Mouse (Mus musculus) left cerebral cortex, adult 2 months (tissue): ENCODE measurements around the gene Mageb18. TPM values are rescaled to one million over a fixed set of nuclear protein-coding genes. Genes with fewer than 3 reads are reported as not detected.
"Not testable (repeated sequence)": the region's sequence is repeated elsewhere in the genome, so short reads cannot be mapped to it uniquely, and the experiment has no call there.

ENCODE experiments used
- DNase-seq, 2 experiments: peaks; one replicate each; pipeline ENCODE4 v3.0.0; 2021 to 2022; ENCODE audit warnings: low spot score in 2 of 2, mixed read lengths in 1 of 2; ENCODE audit errors: extremely low spot score in 1 of 2
- H3K27ac ChIP-seq: fragments of 200-600 bp; 2 replicates; pipeline ENCODE4 v1.8.1; 2022
- H3K4me3 ChIP-seq: fragments of 200-600 bp; 2 replicates; pipeline ENCODE4 v1.8.1; 2022
- CTCF ChIP-seq: fragments of 200-600 bp; IDR thresholded peaks from 2 replicates; pipeline ENCODE4 v1.8.1; 2022; ENCODE audit warnings: antibody characterized with exemption, mild to moderate bottlenecking, moderate library complexity
- intact Hi-C: fragments of 180-260 bp; cut with DNase I; formaldehyde crosslinking; loops from one replicate; pipeline ENCODE4 v1.15.1; 2025
- long read RNA-seq, 2 experiments: library from polyadenylated mRNA; stranded (forward); transcript quantifications; one replicate each; pipeline ENCODE4 v2.0.0; 2021; ENCODE audit warnings: borderline mapping rate in 2 of 2
- total RNA-seq, 2 experiments: library from RNA; stranded (reverse); gene quantifications; 2 replicates each; pipeline ENCODE4 v1.2.3; 2021

The Mageb18 gene
- not detected for total RNA-seq
- long read RNA-seq, experiment 1, partial matches to known transcripts, result 0 of 1 reads
- long read RNA-seq, experiment 1, other reads (novel, unspliced or antisense), result 1 of 1 reads
- long read RNA-seq, experiment 2, result 0 reads

GRCm38 (mm10) chrX:92599472-92599871 is at the start of gene Mageb18:
Mageb18 (minus strand) TSS chrX:92599572.
- intact Hi-C loops, result loop anchor here (10.0 kb wide), 1 partner anchor 255 kb away; no protein-coding TSS in a partner anchor
- DNase-seq, result no peak
- TF ChIP-seq CTCF, result no peak
- no peak within 1 kb of the TSS for H3K27ac ChIP-seq
- H3K4me3 ChIP-seq, result no peak within 1 kb of the TSS

- Histone ChIP-seq H3K4me3 (no peak overlapping the region), H3K27ac (no peak overlapping the region)
- intact Hi-C loops, result no loop called here
- no peak for TF ChIP-seq CTCF
- no peak for DNase-seq
Measured at GRCm38 (mm10) chrX:92612788-92613187, 13.4 kb upstream of the Mageb18 start.

GRCm38 (mm10) chrX:92610466-92610865 is 11.1 kb upstream of the Mageb18 start:
- no peak for DNase-seq
- Histone ChIP-seq H3K27ac (no peak overlapping the region), H3K4me3 (no peak overlapping the region)
- TF ChIP-seq CTCF, result no peak
- intact Hi-C loops, result no loop called here

GRCm38 (mm10) chrX:92597324-92597723 is 2.0 kb downstream of the Mageb18 start:
- peak; percentile 8 to 12 for DNase-seq
- no peak overlapping the region for H3K4me3 ChIP-seq
- peak; percentile 63 for TF ChIP-seq CTCF
- intact Hi-C loops, result loop anchor here (10.0 kb wide), 1 partner anchor 253 kb away; no protein-coding TSS in a partner anchor
- H3K27ac ChIP-seq, result no peak overlapping the region

GRCm38 (mm10) chrX:92527826-92528225 is 71.5 kb downstream of the Mageb18 start:
- H3K4me3 ChIP-seq, result no peak overlapping the region
- intact Hi-C loops, result no loop called here
- no peak for DNase-seq
- TF ChIP-seq CTCF, result no peak
- H3K27ac ChIP-seq, result no peak overlapping the region

GRCm38 (mm10) chrX:92498254-92498653 is 101.1 kb downstream of the Mageb18 start:
- Histone ChIP-seq H3K4me3 (no peak overlapping the region), H3K27ac (no peak overlapping the region)
- DNase-seq, result no peak
- TF ChIP-seq CTCF, result no peak
- intact Hi-C loops, result no loop called here

- DNase-seq, H3K4me3 ChIP-seq, intact Hi-C loops, H3K27ac ChIP-seq: not testable (repeated sequence)
Measured at GRCm38 (mm10) chrX:92489649-92490048, 109.7 kb downstream of the Mageb18 start, which contains the start of gene Gm5941. Gm5941 (plus strand) TSS chrX:92489949.

GRCm38 (mm10) chrX:92464773-92465172 is 134.6 kb downstream of the Mageb18 start:
- no peak for DNase-seq
- Histone ChIP-seq H3K4me3 (no peak overlapping the region), H3K27ac (no peak overlapping the region)
- intact Hi-C loops, result no loop called here
- no peak for TF ChIP-seq CTCF

- peak; percentile 46 for TF ChIP-seq CTCF
- no peak for DNase-seq
- intact Hi-C loops, result no loop called here
Measured at GRCm38 (mm10) chrX:92460496-92460895, 138.9 kb downstream of the Mageb18 start.

GRCm38 (mm10) chrX:92387384-92387783 is 212.0 kb downstream of the Mageb18 start:
- intact Hi-C loops, result no loop called here
- TF ChIP-seq CTCF, result no peak
- no peak for DNase-seq
- Histone ChIP-seq H3K27ac (no peak overlapping the region), H3K4me3 (no peak overlapping the region)

More at GRCm38 (mm10) chrX:92460496-92460895, 138.9 kb downstream of the Mageb18 start:
- Histone ChIP-seq H3K27ac (no peak overlapping the region), H3K4me3 (no peak overlapping the region)

- no peak overlapping the region for H3K27ac ChIP-seq
- TF ChIP-seq CTCF, result peak; percentile 73
- H3K4me3 ChIP-seq, result no peak overlapping the region
- intact Hi-C loops, result loop anchor here (10.0 kb wide), 1 partner anchor 252 kb away; the partner anchor contains the start of gene Mageb18
- peak; percentile 6 to 25 for DNase-seq
Measured at GRCm38 (mm10) chrX:92342924-92343323, 256.4 kb downstream of the Mageb18 start.

- Histone ChIP-seq H3K4me3 (no peak overlapping the region), H3K27ac (no peak overlapping the region)
- DNase-seq, result no peak
- no peak for TF ChIP-seq CTCF
- intact Hi-C loops, result loop anchor here (10.0 kb wide), 1 partner anchor 254 kb away; the partner anchor contains the start of gene Mageb18
Measured at GRCm38 (mm10) chrX:92340906-92341305, 258.5 kb downstream of the Mageb18 start.

GRCm38 (mm10) chrX:92339551-92339950 is 259.8 kb downstream of the Mageb18 start:
- intact Hi-C loops, result no loop called here
- no peak for DNase-seq
- Histone ChIP-seq H3K27ac (no peak overlapping the region), H3K4me3 (no peak overlapping the region)
- no peak for TF ChIP-seq CTCF
